In the genomic region with DNA sequence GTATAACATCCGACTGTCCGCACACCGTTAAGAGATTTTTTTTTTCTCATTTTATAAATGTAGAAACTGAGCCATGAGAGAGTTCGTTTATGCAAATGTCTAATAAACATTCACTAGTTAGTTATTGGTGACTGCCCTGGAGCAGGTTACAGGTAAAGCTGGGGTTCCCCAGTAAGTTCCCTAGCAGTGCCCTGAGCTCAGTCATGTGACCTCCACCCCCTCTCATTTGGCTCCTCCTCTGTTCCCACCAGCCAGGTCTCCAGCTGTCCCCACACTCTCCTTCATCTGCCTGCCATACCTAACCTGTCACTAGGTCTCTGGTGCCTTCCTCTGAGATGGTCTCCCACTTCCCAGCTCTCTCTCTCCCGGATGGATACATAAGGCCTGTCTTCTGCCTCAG, we compare ENCODE assay signal across 21 mouse cellular contexts. TPM values are rescaled to one million over a fixed set of nuclear protein-coding genes. Genes with fewer than 3 reads are reported as not detected.
DNase-seq lines count a peak whose midpoint lies in the region; ATAC-seq and TF ChIP-seq lines count a peak whose summit lies in the region.
"Had no signal": no experiment of that assay in that cellular context is flagged by ENCODE, and none has a peak within 500 bp of the region (broad histone marks: within the 10 kb centered on the region; RNA-seq: fewer than 3 reads in every experiment).

No protein-coding gene starts in this region.

- WGBS in hindbrain, embryonic 13.5 days: 92% methylated on average over 5 of the region's 5 CpGs
- 91% methylated on average over 5 of the region's 5 CpGs for WGBS in hindbrain, embryonic 11.5 days
- WGBS in midbrain, embryonic 16.5 days: 88% methylated on average over 5 of the region's 5 CpGs
- 91% methylated on average over 5 of the region's 5 CpGs for WGBS in midbrain, postnatal 0 days
- 88% methylated on average over 5 of the region's 5 CpGs for WGBS in liver, postnatal 0 days (ENCODE audit: insufficient replicate concordance)

- H3K27me3 ChIP-seq in hindbrain, embryonic 13.5 days: no peaks in the 10 kb centered on the region
- no peaks in the 10 kb centered on the region for H3K27me3 ChIP-seq in hindbrain, embryonic 11.5 days (ENCODE audit: control insufficient read depth, insufficient read depth, low read length)
- H3K27me3 ChIP-seq in midbrain, embryonic 16.5 days (ENCODE audit: control insufficient read depth, insufficient read depth, low read depth, low read length): no peaks in the 10 kb centered on the region
- H3K27me3 ChIP-seq in midbrain, postnatal 0 days (ENCODE audit: insufficient read depth, low read length): no peaks in the 10 kb centered on the region
- no peaks in the 10 kb centered on the region for H3K27me3 ChIP-seq in liver, postnatal 0 days (ENCODE audit: insufficient read depth, low read length)
- H3K27me3 ChIP-seq: liver, embryonic 15.5 days; stomach, embryonic 15.5 days had no signal

- H3K4me1 ChIP-seq in hindbrain, embryonic 13.5 days (replicated peaks): peaks cover 20% of the 10 kb centered on the region
- peaks cover 7% of the 10 kb centered on the region; the same call in 1 of the 2 replicates for H3K4me1 ChIP-seq in hindbrain, embryonic 11.5 days (replicated peaks; ENCODE audit: control insufficient read depth, insufficient read depth, low read length)
- H3K4me1 ChIP-seq in midbrain, embryonic 16.5 days (ENCODE audit: control insufficient read depth, insufficient read depth, low read length): peaks cover 17% of the 10 kb centered on the region
- no peaks in the 10 kb centered on the region for H3K4me1 ChIP-seq in midbrain, postnatal 0 days (ENCODE audit: insufficient read depth, low read length)
- H3K4me1 ChIP-seq in liver, postnatal 0 days (ENCODE audit: insufficient read depth): peaks cover 13% of the 10 kb centered on the region

- peak overlapping the region; percentile 68; the same call in 1 of the 2 replicates for H3K9ac ChIP-seq in hindbrain, embryonic 13.5 days
- H3K9ac ChIP-seq in hindbrain, embryonic 11.5 days (ENCODE audit: low read depth, low read length): no peak overlapping the region; the same call in 1 of the 2 replicates
- H3K9ac ChIP-seq in midbrain, embryonic 16.5 days (ENCODE audit: low read depth, low read length): 0 out of 2 replicates have a peak overlapping the region, but pooled peaks have one; percentile 83
- H3K9ac ChIP-seq in midbrain, postnatal 0 days (replicated peaks; ENCODE audit: low read length, poor library complexity, severe bottlenecking): no peak overlapping the region
- no peak overlapping the region for H3K9ac ChIP-seq in liver, postnatal 0 days (replicated peaks)
- H3K9ac ChIP-seq: stomach, embryonic 15.5 days had no signal

- no peaks in the 10 kb centered on the region for H3K9me3 ChIP-seq in hindbrain, embryonic 13.5 days
- H3K9me3 ChIP-seq in hindbrain, embryonic 11.5 days (ENCODE audit: control insufficient read depth, low read length): no peaks in the 10 kb centered on the region
- no peaks in the 10 kb centered on the region for H3K9me3 ChIP-seq in midbrain, embryonic 16.5 days (replicated peaks; ENCODE audit: control insufficient read depth, low read length, poor library complexity, severe bottlenecking)
- no peaks in the 10 kb centered on the region for H3K9me3 ChIP-seq in midbrain, postnatal 0 days (ENCODE audit: low read length)
- no peaks in the 10 kb centered on the region for H3K9me3 ChIP-seq in liver, postnatal 0 days (ENCODE audit: low read length)
- H3K9me3 ChIP-seq: liver, embryonic 15.5 days; stomach, embryonic 15.5 days had no signal

- H3K4me3 ChIP-seq in hindbrain, embryonic 13.5 days: no peak overlapping the region
- H3K4me3 ChIP-seq in hindbrain, embryonic 11.5 days (ENCODE audit: low read depth, low read length): no peak overlapping the region
- H3K4me3 ChIP-seq in midbrain, embryonic 16.5 days (ENCODE audit: low read depth, low read length): no peak overlapping the region
- H3K4me3 ChIP-seq in midbrain, postnatal 0 days (ENCODE audit: low read depth, low read length): no peak overlapping the region
- no peak overlapping the region for H3K4me3 ChIP-seq in liver, postnatal 0 days (ENCODE audit: low read depth, low read length)

- TF ChIP-seq EP300 in liver, postnatal 0 days (IDR thresholded peaks at IDR 0.05; ENCODE audit: low read depth): no peak

- H3K4me2 ChIP-seq in hindbrain, embryonic 13.5 days: no peak overlapping the region
- no peak overlapping the region for H3K4me2 ChIP-seq in hindbrain, embryonic 11.5 days (replicated peaks; ENCODE audit: low read depth, low read length)
- H3K4me2 ChIP-seq in midbrain, embryonic 16.5 days (ENCODE audit: low read length): no peak overlapping the region; the same call in 1 of the 2 replicates
- no peak overlapping the region for H3K4me2 ChIP-seq in midbrain, postnatal 0 days (ENCODE audit: low read depth, low read length, poor library complexity, severe bottlenecking)
- H3K4me2 ChIP-seq in liver, postnatal 0 days (ENCODE audit: low read depth, low read length): peak overlapping the region; percentile 91; the same call in 1 of the 2 replicates

- ATAC-seq in hindbrain, embryonic 13.5 days (ENCODE audit: low FRiP score): peak; percentile 2; the same call in 1 of the 2 replicates
- ATAC-seq in hindbrain, embryonic 11.5 days (ENCODE audit: low FRiP score): no peak
- no peak; the same call in 1 of the 2 replicates for ATAC-seq in midbrain, embryonic 16.5 days
- no peak for ATAC-seq in midbrain, postnatal 0 days (ENCODE audit: low FRiP score)
- ATAC-seq in liver, postnatal 0 days: no peak

- peaks cover 23% of the 10 kb centered on the region for H3K36me3 ChIP-seq in hindbrain, embryonic 13.5 days
- no peaks in the 10 kb centered on the region for H3K36me3 ChIP-seq in hindbrain, embryonic 11.5 days (ENCODE audit: control insufficient read depth, insufficient read depth, low read length)
- peaks cover 4% of the 10 kb centered on the region; the same call in 1 of the 2 replicates for H3K36me3 ChIP-seq in midbrain, embryonic 16.5 days (ENCODE audit: control insufficient read depth, insufficient read depth, low read length)
- peaks cover 16% of the 10 kb centered on the region; the same call in 1 of the 2 replicates for H3K36me3 ChIP-seq in midbrain, postnatal 0 days (ENCODE audit: insufficient read depth, low read length)
- peaks cover 15% of the 10 kb centered on the region for H3K36me3 ChIP-seq in liver, postnatal 0 days (replicated peaks; ENCODE audit: insufficient read depth, low read length)

- TF ChIP-seq CTCF in midbrain, postnatal 0 days (IDR thresholded peaks at IDR 0.05): no peak
- TF ChIP-seq CTCF in liver, postnatal 0 days (IDR thresholded peaks at IDR 0.05; ENCODE audit: low read depth): no peak

- DNase-seq in cerebellum, adult 9-10 months: peak; percentile 49
- no peak for DNase-seq in cerebellum, postnatal 4 days (ENCODE audit: low spot score in 2 of 2)
- DNase-seq in hindbrain, embryonic 11.5 days (ENCODE audit: low spot score): no peak
- no peak for DNase-seq in midbrain, postnatal 0 days (ENCODE audit: low spot score)
- DNase-seq in liver, postnatal 0 days: no peak
- no peak for DNase-seq in retina, embryonic 14.5 days (ENCODE audit: low spot score)
- DNase-seq: gastrocnemius, adult 2 months; heart, postnatal 14 days; kidney, postnatal 10 days; lung, postnatal 10 days had no signal

- no peak overlapping the region for H3K27ac ChIP-seq in hindbrain, embryonic 13.5 days
- no peak overlapping the region for H3K27ac ChIP-seq in hindbrain, embryonic 11.5 days (ENCODE audit: low read depth, low read length)
- H3K27ac ChIP-seq in midbrain, embryonic 16.5 days (ENCODE audit: low read length): no peak overlapping the region
- H3K27ac ChIP-seq in midbrain, postnatal 0 days (ENCODE audit: low read depth, low read length): no peak overlapping the region
- no peak overlapping the region for H3K27ac ChIP-seq in liver, postnatal 0 days (ENCODE audit: low read depth)
- H3K27ac ChIP-seq: stomach, embryonic 15.5 days had no signal

RNA-seq across cellular contexts. Expression of a gene that starts 1.2 kb away (rescaled TPM):
- 26.0 and 26.1 TPM in 2 replicates for polyA plus RNA-seq in hindbrain, embryonic 13.5 days (2015; fragmentation: Nextera tagmentation; extraction: Ambion mirVana)
- 8.5 and 10.9 TPM in 2 replicates for polyA plus RNA-seq in hindbrain, embryonic 11.5 days (2014; fragmentation: Nextera tagmentation; extraction: Ambion mirVana)
- 30.2 and 31.7 TPM in 2 replicates for polyA plus RNA-seq in midbrain, embryonic 16.5 days (2015; fragmentation: Nextera tagmentation; extraction: Ambion mirVana)
- 30.1 and 36.9 TPM in 2 replicates for total RNA-seq in midbrain, postnatal 0 days (2014; rRNA removed)
- 21.4 and 21.6 TPM in 2 replicates for polyA plus RNA-seq in midbrain, postnatal 0 days (2015; fragmentation: Nextera tagmentation; extraction: Ambion mirVana)
- 4.7 TPM in 2 replicates for polyA plus RNA-seq in liver, postnatal 0 days (2015; fragmentation: Nextera tagmentation; extraction: Ambion mirVana)

RNA-seq across cellular contexts. Expression of a gene that starts 16.3 kb away (rescaled TPM):
- polyA plus RNA-seq in hindbrain, embryonic 13.5 days (2015; fragmentation: Nextera tagmentation; extraction: Ambion mirVana): 21.2 and 23.4 TPM in 2 replicates
- 3.1 and 3.5 TPM in 2 replicates for polyA plus RNA-seq in hindbrain, embryonic 11.5 days (2014; fragmentation: Nextera tagmentation; extraction: Ambion mirVana)
- 47.5 and 53.8 TPM in 2 replicates for polyA plus RNA-seq in midbrain, embryonic 16.5 days (2015; fragmentation: Nextera tagmentation; extraction: Ambion mirVana)
- 24.5 and 32.7 TPM in 2 replicates for total RNA-seq in midbrain, postnatal 0 days (2014; rRNA removed)
- polyA plus RNA-seq in midbrain, postnatal 0 days (2015; fragmentation: Nextera tagmentation; extraction: Ambion mirVana): 37.7 and 43.7 TPM in 2 replicates
- not detected in 2 replicates for polyA plus RNA-seq in liver, postnatal 0 days (2015; fragmentation: Nextera tagmentation; extraction: Ambion mirVana)
- total RNA-seq: gastrocnemius, adult 2 months; heart, postnatal 14 days had no signal
- polyA plus RNA-seq: erythroblast, embryonic 14.5 days had no signal

RNA-seq across cellular contexts. Expression of a gene that starts 38.2 kb away (rescaled TPM):
- polyA plus RNA-seq in hindbrain, embryonic 13.5 days (2015; fragmentation: Nextera tagmentation; extraction: Ambion mirVana): 5.4 and 5.9 TPM in 2 replicates
- polyA plus RNA-seq in hindbrain, embryonic 11.5 days (2014; fragmentation: Nextera tagmentation; extraction: Ambion mirVana): 2.7 and 2.9 TPM in 2 replicates
- polyA plus RNA-seq in midbrain, embryonic 16.5 days (2015; fragmentation: Nextera tagmentation; extraction: Ambion mirVana): 4.4 and 5.0 TPM in 2 replicates
- 3.9 TPM in 2 replicates for total RNA-seq in midbrain, postnatal 0 days (2014; rRNA removed)
- 2.3 and 2.6 TPM in 2 replicates for polyA plus RNA-seq in midbrain, postnatal 0 days (2015; fragmentation: Nextera tagmentation; extraction: Ambion mirVana)
- polyA plus RNA-seq in liver, postnatal 0 days (2015; fragmentation: Nextera tagmentation; extraction: Ambion mirVana): 1.8 and 1.9 TPM in 2 replicates
- total RNA-seq: granulocyte monocyte progenitor cell, adult 5-6 weeks had no signal
- polyA plus RNA-seq: C2C12 had no signal

RNA-seq across cellular contexts. Expression of a gene that starts 50.2 kb away (rescaled TPM):
- polyA plus RNA-seq in hindbrain, embryonic 13.5 days (2015; fragmentation: Nextera tagmentation; extraction: Ambion mirVana): 0.72 and 0.99 TPM in 2 replicates
- polyA plus RNA-seq in hindbrain, embryonic 11.5 days (2014; fragmentation: Nextera tagmentation; extraction: Ambion mirVana): 4.1 and 4.6 TPM in 2 replicates
- polyA plus RNA-seq in midbrain, embryonic 16.5 days (2015; fragmentation: Nextera tagmentation; extraction: Ambion mirVana): 0.36 and 0.72 TPM in 2 replicates
- total RNA-seq in midbrain, postnatal 0 days (2014; rRNA removed): 1.3 and 1.9 TPM in 2 replicates
- 0.93 and 1.1 TPM in 2 replicates for polyA plus RNA-seq in midbrain, postnatal 0 days (2015; fragmentation: Nextera tagmentation; extraction: Ambion mirVana)
- polyA plus RNA-seq in liver, postnatal 0 days (2015; fragmentation: Nextera tagmentation; extraction: Ambion mirVana): 0.44 and 0.60 TPM in 2 replicates
- total RNA-seq: gastrocnemius, adult 2 months had no signal
- polyA plus RNA-seq: erythroblast, embryonic 14.5 days had no signal

RNA-seq across cellular contexts. Expression of a gene that starts 57.7 kb away (rescaled TPM):
- polyA plus RNA-seq in hindbrain, embryonic 13.5 days (2015; fragmentation: Nextera tagmentation; extraction: Ambion mirVana): not detected in 2 replicates
- 0.23 TPM in 1 of 2 replicates, not detected in the other for polyA plus RNA-seq in hindbrain, embryonic 11.5 days (2014; fragmentation: Nextera tagmentation; extraction: Ambion mirVana)
- polyA plus RNA-seq in midbrain, embryonic 16.5 days (2015; fragmentation: Nextera tagmentation; extraction: Ambion mirVana): not detected in 2 replicates
- total RNA-seq in midbrain, postnatal 0 days (2014; rRNA removed): not detected in 2 replicates
- polyA plus RNA-seq in midbrain, postnatal 0 days (2015; fragmentation: Nextera tagmentation; extraction: Ambion mirVana): not detected in 2 replicates
- not detected in 2 replicates for polyA plus RNA-seq in liver, postnatal 0 days (2015; fragmentation: Nextera tagmentation; extraction: Ambion mirVana)
- total RNA-seq: adrenal gland, postnatal 4 days; gastrocnemius, adult 2 months; granulocyte monocyte progenitor cell, adult 5-6 weeks; heart, postnatal 14 days; layer of hippocampus, adult 2 months; left cerebral cortex, postnatal 36 days had no signal
- polyA plus RNA-seq: erythroblast, embryonic 14.5 days; hindbrain, embryonic 16.5 days; liver, embryonic 15.5 days had no signal

Comparison
In these comparisons a context has a peak if more than half of its experiments do, and no peak if none do; other contexts are left out.
1. H3K9ac ChIP-seq: peak in hindbrain, embryonic 13.5 days (single experiment) and midbrain, embryonic 16.5 days (single experiment); none in hindbrain, embryonic 11.5 days (single experiment), midbrain, postnatal 0 days (single experiment) and liver, postnatal 0 days (single experiment).